Mouse (Mus musculus) myocyte (in vitro differentiated cells): ENCODE results near the gene Ccne1.

Experiments
- MYOD1 ChIP-seq, 3 experiments: IDR thresholded peaks; one replicate each; pipeline ENCODE4 v1.6.1; 2011; ENCODE audit warnings: control low read depth in 2 of 3, low read depth in 2 of 3, mild to moderate bottlenecking in 2 of 3, moderate library complexity in 1 of 3; ENCODE audit not compliant: insufficient read length in 2 of 3, control insufficient read depth in 1 of 3
- MYOG ChIP-seq, 3 experiments: IDR thresholded peaks; one replicate each; pipeline ENCODE4 v1.6.1; 2011; ENCODE audit warnings: control low read depth in 2 of 3, low read depth in 2 of 3, mild to moderate bottlenecking in 2 of 3; ENCODE audit not compliant: insufficient read length in 2 of 3, control insufficient read depth in 1 of 3, insufficient read depth in 1 of 3
- POLR2A ChIP-seq: IDR thresholded peaks from one replicate; pipeline ENCODE4 v1.6.1; 2011; ENCODE audit warnings: low read depth, mild to moderate bottlenecking, control low read depth, moderate library complexity; ENCODE audit not compliant: insufficient read length
- POLR2AphosphoS2 ChIP-seq: IDR thresholded peaks from one replicate; pipeline ENCODE4 v1.6.1; 2011; ENCODE audit warnings: low read depth, control low read depth; ENCODE audit not compliant: insufficient read length
- TCF12 ChIP-seq: IDR thresholded peaks from one replicate; pipeline ENCODE4 v1.6.1; 2011; ENCODE audit warnings: mild to moderate bottlenecking, control low read depth; ENCODE audit not compliant: poor library complexity, insufficient read depth, severe bottlenecking

- TF ChIP-seq TCF12 (no peak), MYOG (IDR thresholded peaks at IDR 0.05; ENCODE audit: control insufficient read depth in 1 of 3, insufficient read depth in 1 of 3, insufficient read length in 2 of 3, low read depth in 2 of 3) (no peak), POLR2A (no peak), POLR2AphosphoS2 (no peak), MYOD1 (IDR thresholded peaks at IDR 0.05; ENCODE audit: control insufficient read depth in 1 of 3, insufficient read length in 2 of 3, low read depth in 2 of 3) (no peak)
Observed at GRCm38 (mm10) chr7:38151706-38152312, 44.5 kb upstream of the Ccne1 start.
